Mouse (Mus musculus) hindbrain, embryonic 15.5 days (tissue): ENCODE data around the gene Zglp1. TPM values are rescaled to one million over a fixed set of nuclear protein-coding genes. Genes with fewer than 3 reads are reported as not detected.

Source experiments
- ATAC-seq: fragments of 200-750 bp; cut with Nextera tagmentation; 2 replicates; pipeline ENCODE4 v1.8.0; 2017; ENCODE audit warnings: low read depth, moderate number of reproducible peaks, moderate TSS enrichment; ENCODE audit not compliant: low FRiP score
- H3K27ac ChIP-seq: fragments of 300-500 bp; sonication (generic); replicated peaks from 2 replicates; pipeline ENCODE4 v1.5.1; 2015; ENCODE audit warnings: mild to moderate bottlenecking, inconsistent platforms
- H3K27me3 ChIP-seq: fragments of 300-500 bp; sonication (generic); 2 replicates; pipeline ENCODE4 v1.6.1; 2015; ENCODE audit warnings: control low read depth, inconsistent platforms
- H3K36me3 ChIP-seq: fragments of 300-500 bp; sonication (generic); 2 replicates; pipeline ENCODE4 v1.6.1; 2015; ENCODE audit warnings: control low read depth, inconsistent platforms
- H3K4me1 ChIP-seq: fragments of 300-500 bp; sonication (generic); replicated peaks from 2 replicates; pipeline ENCODE4 v1.6.1; 2015; ENCODE audit warnings: control low read depth, inconsistent platforms
- H3K4me2 ChIP-seq: fragments of 300-500 bp; sonication (generic); 2 replicates; pipeline ENCODE4 v1.6.1; 2015; ENCODE audit warnings: moderate library complexity, mild to moderate bottlenecking, inconsistent platforms
- H3K4me3 ChIP-seq: fragments of 300-500 bp; sonication (generic); 2 replicates; pipeline ENCODE4 v1.5.1; 2015; ENCODE audit warnings: mild to moderate bottlenecking, inconsistent platforms
- H3K9ac ChIP-seq: fragments of 300-500 bp; sonication (generic); 2 replicates; pipeline ENCODE4 v1.6.1; 2015; ENCODE audit warnings: inconsistent platforms
- H3K9me3 ChIP-seq: fragments of 300-500 bp; sonication (generic); 2 replicates; pipeline ENCODE4 v1.6.1; 2016; ENCODE audit warnings: control low read depth, inconsistent platforms
- WGBS: fragments of 180-500 bp; shearing (Covaris S2); methylation state at CpG from one replicate; pipeline ENCODE4 v1.1.7; 2015; 5-methylcytosine and 5-hydroxymethylcytosine counted together
- polyA plus RNA-seq: library from polyadenylated mRNA; unstranded; fragments of >200 nt; fragmentation: Nextera tagmentation; extraction: Ambion mirVana; gene quantifications from 2 replicates; pipeline ENCODE4 v1.2.1, GENCODE M21; 2015

Zglp1 gene
- polyA plus RNA-seq, 1 experiment from 2014 or later: 0.58 TPM

- H3K9ac ChIP-seq: no peak overlapping the region
- H3K4me1 ChIP-seq: peaks cover 76% of the 10 kb centered on the region
- no peak overlapping the region for H3K27ac ChIP-seq
These were observed 34.4 kb downstream of the Zglp1 start for GRCm38 (mm10) chr9:21032491-21032890.

GRCm38 (mm10) chr9:21031896-21032351 lies 35.0 kb downstream of the Zglp1 start, which contains the start of gene Icam5:
Icam5 (plus strand) TSS chr9:21032073.
- peaks cover 80% of the 10 kb centered on the region for H3K27me3 ChIP-seq
- H3K9ac ChIP-seq: peak within 1 kb of the TSS; percentile 32
- peak; percentile 13; the same call in 1 of the 2 replicates for ATAC-seq
- H3K27ac ChIP-seq: peak within 1 kb of the TSS; percentile 56
- WGBS: under 1% methylated on average over 35 of the region's 35 CpGs
- H3K4me2 ChIP-seq: peak within 1 kb of the TSS; percentile 85
- H3K36me3 ChIP-seq: no peaks in the 10 kb centered on the region
- no peaks in the 10 kb centered on the region for H3K9me3 ChIP-seq
- peak within 1 kb of the TSS; percentile 47 for H3K4me3 ChIP-seq
- peaks cover 71% of the 10 kb centered on the region for H3K4me1 ChIP-seq

More at GRCm38 (mm10) chr9:21032491-21032890, 34.4 kb downstream of the Zglp1 start:
- Histone ChIP-seq H3K9me3 (no peaks in the 10 kb centered on the region), H3K4me3 (peak overlapping the region; percentile 47), H3K27me3 (peaks cover 80% of the 10 kb centered on the region), H3K4me2 (peak overlapping the region; percentile 85), H3K36me3 (no peaks in the 10 kb centered on the region)
- ATAC-seq: no peak
- WGBS: 1% methylated on average over 7 of the region's 7 CpGs

GRCm38 (mm10) chr9:21031251-21031895 lies 35.5 kb downstream of the Zglp1 start:
- peak overlapping the region; percentile 56 for H3K27ac ChIP-seq
- peak; percentile 72 for ATAC-seq

GRCm38 (mm10) chr9:21030781-21031250 lies 36.1 kb downstream of the Zglp1 start:
- WGBS: 0% methylated on average over 13 of the region's 13 CpGs
- H3K27ac ChIP-seq: peak overlapping the region; percentile 56

More at GRCm38 (mm10) chr9:21031251-21031895, 35.5 kb downstream of the Zglp1 start:
- Histone ChIP-seq H3K9ac (peak overlapping the region; percentile 32), H3K9me3 (no peaks in the 10 kb centered on the region), H3K4me3 (peak overlapping the region; percentile 47), H3K36me3 (no peaks in the 10 kb centered on the region), H3K4me2 (peak overlapping the region; percentile 85), H3K27me3 (peaks cover 79% of the 10 kb centered on the region), H3K4me1 (peaks cover 65% of the 10 kb centered on the region)
- under 1% methylated on average over 36 of the region's 36 CpGs for WGBS

GRCm38 (mm10) chr9:21030055-21030600 lies 36.8 kb downstream of the Zglp1 start:
- H3K4me2 ChIP-seq: peak overlapping the region; percentile 85
- peaks cover 54% of the 10 kb centered on the region for H3K4me1 ChIP-seq
- H3K27me3 ChIP-seq: peaks cover 67% of the 10 kb centered on the region
- 27% methylated on average over 22 of the region's 22 CpGs for WGBS
- no peak overlapping the region for H3K27ac ChIP-seq
- H3K36me3 ChIP-seq: no peaks in the 10 kb centered on the region
- H3K9me3 ChIP-seq: no peaks in the 10 kb centered on the region
- no peak for ATAC-seq
- no peak overlapping the region for H3K9ac ChIP-seq
- H3K4me3 ChIP-seq: no peak overlapping the region

More at GRCm38 (mm10) chr9:21030781-21031250, 36.1 kb downstream of the Zglp1 start:
- H3K9ac ChIP-seq: 0 out of 2 replicates have a peak overlapping the region, but pooled peaks have one; percentile 0
- peak overlapping the region; percentile 85 for H3K4me2 ChIP-seq
- peaks cover 61% of the 10 kb centered on the region for H3K4me1 ChIP-seq
- H3K27me3 ChIP-seq: peaks cover 74% of the 10 kb centered on the region
- H3K36me3 ChIP-seq: no peaks in the 10 kb centered on the region
- peak; percentile 51 for ATAC-seq
- H3K4me3 ChIP-seq: peak overlapping the region; percentile 47
- H3K9me3 ChIP-seq: no peaks in the 10 kb centered on the region

GRCm38 (mm10) chr9:21029291-21030054 lies 37.4 kb downstream of the Zglp1 start, which contains the start of gene Icam4:
Icam4 (plus strand) TSS chr9:21029373.
- Histone ChIP-seq H3K27me3 (peaks cover 60% of the 10 kb centered on the region), H3K9me3 (no peaks in the 10 kb centered on the region), H3K27ac (no peak within 1 kb of the TSS), H3K4me2 (peak within 1 kb of the TSS; percentile 85), H3K4me3 (peak within 1 kb of the TSS; percentile 29), H3K9ac (no peak within 1 kb of the TSS), H3K4me1 (peaks cover 48% of the 10 kb centered on the region), H3K36me3 (no peaks in the 10 kb centered on the region)
- 2% methylated on average over 37 of the region's 37 CpGs for WGBS
- ATAC-seq: no peak

- no peak for ATAC-seq
- H3K27me3 ChIP-seq: peaks cover 54% of the 10 kb centered on the region
- no peak overlapping the region for H3K27ac ChIP-seq
- peaks cover 46% of the 10 kb centered on the region for H3K4me1 ChIP-seq
- no peak overlapping the region for H3K4me3 ChIP-seq
- H3K36me3 ChIP-seq: no peaks in the 10 kb centered on the region
- no peak overlapping the region for H3K9ac ChIP-seq
- no peak overlapping the region for H3K4me2 ChIP-seq
- WGBS: 72% methylated on average over 6 of the region's 6 CpGs
- no peaks in the 10 kb centered on the region for H3K9me3 ChIP-seq
These were observed 38.3 kb downstream of the Zglp1 start for GRCm38 (mm10) chr9:21028560-21029110.

- no peak for ATAC-seq
- H3K36me3 ChIP-seq: no peaks in the 10 kb centered on the region
- no peaks in the 10 kb centered on the region for H3K9me3 ChIP-seq
- no peak overlapping the region for H3K4me2 ChIP-seq
- no peak overlapping the region for H3K9ac ChIP-seq
- H3K4me3 ChIP-seq: no peak overlapping the region
- peaks cover 38% of the 10 kb centered on the region for H3K4me1 ChIP-seq
- peaks cover 46% of the 10 kb centered on the region for H3K27me3 ChIP-seq
- WGBS: 53% methylated on average over 8 of the region's 8 CpGs
- H3K27ac ChIP-seq: no peak overlapping the region
These were observed 39.1 kb downstream of the Zglp1 start for GRCm38 (mm10) chr9:21027774-21028290.

- 82% methylated on average over 12 of the region's 12 CpGs for WGBS
- Histone ChIP-seq H3K4me2 (no peak overlapping the region), H3K27ac (no peak overlapping the region), H3K4me3 (no peak overlapping the region), H3K36me3 (no peaks in the 10 kb centered on the region), H3K9me3 (no peaks in the 10 kb centered on the region), H3K27me3 (peaks cover 36% of the 10 kb centered on the region), H3K9ac (no peak overlapping the region), H3K4me1 (peaks cover 28% of the 10 kb centered on the region)
- ATAC-seq: no peak
These were observed 40.0 kb downstream of the Zglp1 start for GRCm38 (mm10) chr9:21026849-21027248.

GRCm38 (mm10) chr9:21025258-21025810 lies 41.6 kb downstream of the Zglp1 start:
- H3K4me1 ChIP-seq: peaks cover 13% of the 10 kb centered on the region
- ATAC-seq: no peak
- H3K27me3 ChIP-seq: peaks cover 36% of the 10 kb centered on the region
- no peak overlapping the region for H3K4me3 ChIP-seq
- H3K36me3 ChIP-seq: no peaks in the 10 kb centered on the region
- no peaks in the 10 kb centered on the region for H3K9me3 ChIP-seq
- H3K4me2 ChIP-seq: no peak overlapping the region
- no peak overlapping the region for H3K9ac ChIP-seq
- WGBS: 74% methylated on average over 19 of the region's 19 CpGs
- no peak overlapping the region for H3K27ac ChIP-seq

GRCm38 (mm10) chr9:21022726-21023125 lies 44.2 kb downstream of the Zglp1 start:
- H3K9me3 ChIP-seq: no peaks in the 10 kb centered on the region
- 80% methylated on average over 1 of the region's 1 CpGs for WGBS
- H3K4me3 ChIP-seq: no peak overlapping the region

More at GRCm38 (mm10) chr9:21022726-21023125, 44.2 kb downstream of the Zglp1 start:
- Histone ChIP-seq H3K36me3 (no peaks in the 10 kb centered on the region), H3K27me3 (peaks cover 27% of the 10 kb centered on the region), H3K4me1 (no peaks in the 10 kb centered on the region), H3K9ac (no peak overlapping the region), H3K4me2 (no peak overlapping the region), H3K27ac (no peak overlapping the region)
- no peak for ATAC-seq
